Mouse (Mus musculus) activated CD4-positive, CD25-positive, alpha-beta regulatory T cell, adult 4 months (primary cell): ENCODE data around the gene P2ry2. TPM values are rescaled to one million over a fixed set of nuclear protein-coding genes. Genes with fewer than 3 reads are reported as not detected.

Experiments used
- ATAC-seq: one replicate; pipeline ENCODE4 v1.8.0; 2017
- polyA plus RNA-seq, 2 experiments: library from polyadenylated mRNA; unstranded; fragments of 100-300 nt; shearing (Covaris generic); gene quantifications; one replicate each; pipeline ENCODE4 v1.2.1; 2017

The P2ry2 gene
- polyA plus RNA-seq, 2 experiments from 2014 or later = 0.23 TPM; not detected in 1

DNA sequence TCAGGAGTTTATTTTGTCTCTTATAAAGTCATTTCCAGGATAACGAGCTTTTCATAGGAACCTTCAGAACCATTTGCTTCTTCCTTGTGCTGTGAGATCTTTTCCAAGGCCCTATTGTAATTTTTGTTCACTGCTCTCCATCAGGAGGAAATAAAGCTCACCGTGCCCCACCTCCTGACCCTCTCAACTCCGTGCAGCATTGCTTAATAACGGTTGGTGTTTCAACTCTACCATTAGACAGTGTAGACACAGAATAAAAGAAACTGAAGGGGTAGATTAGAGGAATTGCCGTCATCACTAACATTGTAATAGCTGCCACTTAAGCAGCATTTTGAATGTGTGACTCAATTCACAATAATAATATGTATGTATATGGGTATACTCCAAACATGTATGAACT lies 14.2 kb upstream of the P2ry2 start:
- no peak for ATAC-seq

DNA sequence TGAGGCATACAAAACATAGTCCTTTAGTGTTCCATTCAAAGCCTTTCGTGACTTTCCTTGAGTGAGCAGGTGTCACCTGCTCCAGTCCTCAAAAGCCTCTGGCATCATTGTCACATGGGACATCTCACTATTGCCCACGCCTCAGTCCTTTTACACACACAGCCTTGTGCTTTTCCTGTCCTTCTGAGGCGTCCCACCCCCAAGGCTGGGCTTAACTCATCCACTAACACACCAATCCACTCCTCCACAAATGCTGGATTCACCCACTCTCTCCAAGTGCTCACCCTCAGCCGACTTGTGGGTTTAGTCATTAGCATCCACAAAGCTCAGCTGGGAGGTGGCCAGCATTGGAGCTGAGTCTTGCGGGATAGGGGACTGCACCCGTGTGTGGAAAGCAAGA lies 4.8 kb upstream of the P2ry2 start:
- ATAC-seq = no peak

DNA sequence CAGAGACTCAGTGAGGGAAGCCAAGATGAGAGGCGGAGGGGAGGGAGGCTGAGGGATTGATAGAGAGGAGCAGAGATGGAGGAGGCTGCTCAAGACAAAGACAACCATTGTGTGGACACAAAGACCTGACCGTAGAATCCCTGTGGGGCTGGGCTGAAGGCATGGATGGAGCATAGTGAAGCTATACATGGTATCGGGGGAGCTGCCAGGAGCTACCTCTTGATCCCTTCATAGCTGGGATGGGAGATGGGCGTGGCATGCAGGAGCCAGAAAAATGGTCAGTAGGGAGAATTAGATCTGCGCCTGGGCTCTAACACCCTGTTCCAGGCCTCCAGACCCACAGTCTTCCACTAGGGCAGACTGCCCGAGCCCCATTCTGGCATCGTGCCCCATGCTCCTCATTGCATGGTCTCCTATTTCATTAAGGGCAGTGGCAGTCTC lies 4.4 kb upstream of the P2ry2 start:
- no peak for ATAC-seq

DNA sequence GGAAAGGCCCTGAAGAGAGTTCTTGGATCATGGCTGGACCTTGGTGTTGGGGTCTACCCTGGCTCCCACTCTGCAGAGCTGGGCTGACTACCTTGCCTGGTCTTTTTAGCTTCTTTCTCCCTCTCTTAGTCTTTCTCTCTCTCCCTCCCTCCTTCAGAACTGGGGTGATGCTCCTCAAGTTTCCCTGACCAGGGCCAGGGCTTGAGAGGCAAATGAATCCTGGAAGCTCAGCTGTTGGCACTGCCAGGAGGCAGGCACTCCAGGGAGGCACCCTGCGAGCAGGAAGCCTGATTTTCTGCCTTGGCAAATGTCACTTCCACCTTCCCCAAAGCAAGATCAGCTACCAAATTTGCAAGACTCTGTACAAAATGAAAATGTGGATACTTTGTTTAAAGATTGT lies 2.3 kb upstream of the P2ry2 start:
- ATAC-seq = no peak

DNA sequence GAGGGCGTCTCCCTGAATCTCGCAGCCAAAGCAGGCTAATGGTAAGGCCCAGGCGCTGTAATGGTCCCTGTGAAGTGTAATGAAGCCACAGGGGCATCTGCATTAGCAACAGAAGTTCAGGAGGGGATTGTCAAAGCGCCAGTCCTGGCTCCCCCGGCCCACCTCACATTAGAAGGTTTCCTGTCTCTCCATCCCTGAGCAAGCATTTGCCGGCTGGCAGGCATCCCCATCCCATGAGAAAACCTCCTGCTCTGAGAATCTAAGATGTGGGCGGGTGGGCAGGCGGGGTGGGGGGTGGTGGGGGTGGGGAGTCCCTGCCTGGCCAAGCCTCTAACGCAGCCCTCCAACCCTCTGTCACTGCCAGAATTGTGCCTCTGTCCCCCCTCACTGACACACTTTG lies 1.4 kb upstream of the P2ry2 start:
- no peak for ATAC-seq

DNA sequence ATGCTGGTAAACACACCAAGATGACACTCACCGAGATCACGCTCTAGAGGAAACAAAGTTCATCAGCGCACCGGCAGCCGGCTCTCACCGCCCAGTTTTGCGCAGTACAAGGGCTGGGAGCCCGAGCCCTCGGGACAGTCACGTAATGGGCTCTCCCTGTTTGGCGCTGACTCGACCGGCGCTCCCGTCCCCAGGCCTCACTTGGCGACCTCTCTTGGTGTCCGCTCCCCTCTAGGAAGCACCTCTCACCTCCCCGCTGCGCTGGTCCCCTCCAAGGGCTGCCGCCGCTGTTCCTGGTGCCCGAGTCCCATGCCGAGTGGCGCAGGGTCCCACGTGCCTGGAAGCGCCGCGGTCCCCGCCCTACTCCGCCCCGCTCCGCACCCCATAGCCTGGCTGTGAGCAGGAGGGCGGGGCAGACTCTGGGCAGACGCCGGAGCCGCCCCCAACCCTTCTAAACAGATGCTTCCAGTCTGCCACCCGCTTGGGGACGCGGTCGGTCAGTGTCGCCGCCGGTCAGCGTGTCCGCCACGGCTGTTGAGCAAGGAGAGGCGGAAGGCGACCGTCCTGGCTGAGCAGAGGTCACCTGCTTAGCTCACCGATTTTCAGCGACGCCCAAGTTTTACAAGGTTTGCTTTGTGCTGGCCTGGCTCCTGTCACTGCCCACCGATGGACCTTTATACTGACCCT lies 842 bp downstream of the P2ry2 start:
- ATAC-seq = peak; percentile 43

DNA sequence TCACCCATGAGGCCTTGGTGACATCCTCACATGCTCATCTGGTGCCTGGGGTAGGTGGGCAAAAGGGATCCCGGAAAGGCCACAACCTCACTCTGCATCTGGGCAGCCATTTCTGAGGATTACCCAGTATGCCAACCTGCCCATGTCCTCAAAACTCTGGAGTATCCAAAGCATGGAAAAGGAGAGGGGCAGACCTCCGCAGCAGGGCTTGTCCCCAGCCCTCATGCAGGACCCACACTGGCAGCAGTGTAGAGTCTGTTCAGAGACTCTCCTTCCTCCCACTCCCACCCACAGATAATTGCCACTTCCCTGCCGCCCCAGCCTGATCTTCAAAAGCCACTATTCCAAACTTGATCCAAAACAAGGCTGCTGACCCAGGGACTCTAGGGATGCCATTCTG lies 1.9 kb downstream of the P2ry2 start:
- ATAC-seq = no peak

DNA sequence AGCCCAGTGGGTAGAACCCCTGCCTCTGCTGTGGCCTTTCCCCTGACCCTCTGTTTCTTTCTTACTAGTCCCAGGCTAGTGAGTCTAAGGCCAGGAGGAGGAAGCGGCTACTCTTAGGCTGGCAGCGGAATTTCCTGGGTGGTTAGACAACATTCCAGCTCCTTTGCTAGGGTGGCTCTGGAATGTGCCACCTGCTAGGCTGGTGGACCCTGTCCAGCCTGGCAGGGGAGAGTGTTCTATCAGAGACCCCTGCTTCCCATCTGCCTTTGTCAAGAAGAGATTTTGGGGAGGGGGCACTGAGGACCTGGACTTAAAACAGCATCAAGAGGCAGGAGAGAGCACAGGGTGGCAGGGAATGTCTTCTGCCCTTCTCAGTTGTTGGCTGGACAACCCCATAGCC lies 6.5 kb downstream of the P2ry2 start:
- no peak for ATAC-seq

DNA sequence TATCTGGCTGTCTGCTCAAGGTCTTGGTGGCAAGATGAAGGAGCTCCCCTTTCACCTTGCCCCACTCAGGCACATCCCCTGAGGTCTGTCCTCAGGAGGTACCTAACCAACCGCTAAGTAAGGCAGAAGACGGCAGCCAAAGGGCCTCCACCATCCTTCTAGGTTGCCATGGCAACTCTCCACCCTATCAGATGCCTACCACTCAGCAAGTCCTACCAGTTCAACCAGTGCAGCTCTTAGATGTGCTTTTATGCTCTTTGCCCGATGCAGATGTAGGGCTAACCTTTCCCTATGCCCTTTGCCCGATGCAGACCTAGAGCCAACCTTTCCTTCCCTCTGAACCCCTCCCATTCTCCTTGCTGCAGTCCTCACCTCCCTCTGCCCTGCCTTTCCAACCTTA lies 7.5 kb downstream of the P2ry2 start:
- ATAC-seq = no peak

DNA sequence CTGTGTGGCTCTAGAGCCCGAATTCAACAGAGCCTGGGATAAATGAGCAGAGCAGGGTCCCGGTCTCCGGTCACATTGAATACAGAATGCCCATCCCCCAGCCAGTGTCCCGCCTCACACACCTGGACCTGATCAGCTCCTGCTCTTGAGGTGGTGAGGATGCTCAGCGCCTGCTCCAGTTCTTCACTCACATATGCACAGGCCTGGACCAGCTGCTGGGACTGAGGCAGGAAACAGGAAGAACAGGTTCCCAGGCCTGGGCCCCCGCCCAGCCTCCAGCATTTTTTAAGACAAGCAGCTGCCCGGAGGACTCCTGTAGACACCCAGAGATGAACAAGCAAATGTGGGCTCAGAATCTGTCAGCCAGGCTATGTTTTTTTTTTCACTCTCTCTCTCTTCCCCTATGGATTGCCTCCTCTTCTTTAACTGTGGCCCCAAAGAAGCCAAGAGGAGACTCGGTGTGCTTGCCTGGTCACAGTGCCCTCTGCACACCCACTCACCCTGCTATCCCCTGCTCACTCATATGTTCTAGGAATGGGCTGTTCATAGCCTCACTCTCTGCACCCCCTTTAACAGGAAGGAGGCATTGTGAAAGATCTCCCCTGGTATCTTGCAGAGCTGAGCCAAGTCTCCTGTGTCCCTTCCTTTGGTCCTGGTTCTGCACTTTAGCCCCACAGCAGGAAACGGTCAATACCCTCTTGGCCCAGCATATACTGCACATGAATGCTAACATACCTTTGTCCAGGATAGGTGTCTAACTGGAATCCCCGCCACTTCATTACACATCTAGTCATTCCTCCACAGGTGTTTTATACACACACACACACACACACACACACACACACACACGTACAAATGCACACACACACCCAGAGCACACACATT lies 9.0 kb downstream of the P2ry2 start:
- ATAC-seq = no peak

DNA sequence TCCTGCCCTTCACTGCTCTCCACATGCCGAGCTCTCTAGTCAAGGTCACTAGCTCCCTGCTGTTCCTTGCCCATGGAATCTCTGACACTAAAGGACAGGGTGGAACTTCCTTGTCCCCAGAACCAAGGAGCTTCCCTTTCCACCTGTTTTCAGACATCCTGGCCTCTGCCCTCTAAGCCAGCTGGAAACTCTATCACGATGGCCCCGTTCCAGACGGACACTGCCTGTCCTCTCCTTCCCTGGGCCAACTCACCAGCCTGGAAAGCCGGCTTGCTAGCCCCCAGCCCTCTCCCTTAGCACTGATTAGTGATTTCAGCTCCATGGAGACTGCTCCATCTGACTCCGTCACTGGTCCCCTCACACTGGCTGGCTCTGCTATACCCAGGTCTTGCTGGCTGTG lies 10.4 kb downstream of the P2ry2 start:
- ATAC-seq = no peak

DNA sequence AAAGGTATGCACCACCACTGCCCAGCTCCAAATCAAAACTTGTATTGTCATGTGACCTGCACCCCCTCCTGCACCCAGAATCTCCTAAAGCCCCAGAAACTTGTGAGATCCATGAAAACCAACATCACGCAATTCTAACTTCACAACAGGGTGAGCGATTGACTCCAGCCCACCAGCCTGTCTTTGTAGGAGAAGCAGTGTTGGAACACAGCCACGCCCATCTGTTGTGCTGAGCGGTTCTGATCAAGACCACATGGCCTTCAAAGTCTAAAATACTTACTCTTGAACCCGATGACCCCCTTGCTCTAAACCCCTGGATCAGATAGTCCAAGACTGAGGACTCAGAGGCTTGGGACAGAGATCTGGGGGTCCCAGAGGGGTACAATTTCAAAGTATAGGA lies 13.0 kb downstream of the P2ry2 start:
- ATAC-seq = no peak

DNA sequence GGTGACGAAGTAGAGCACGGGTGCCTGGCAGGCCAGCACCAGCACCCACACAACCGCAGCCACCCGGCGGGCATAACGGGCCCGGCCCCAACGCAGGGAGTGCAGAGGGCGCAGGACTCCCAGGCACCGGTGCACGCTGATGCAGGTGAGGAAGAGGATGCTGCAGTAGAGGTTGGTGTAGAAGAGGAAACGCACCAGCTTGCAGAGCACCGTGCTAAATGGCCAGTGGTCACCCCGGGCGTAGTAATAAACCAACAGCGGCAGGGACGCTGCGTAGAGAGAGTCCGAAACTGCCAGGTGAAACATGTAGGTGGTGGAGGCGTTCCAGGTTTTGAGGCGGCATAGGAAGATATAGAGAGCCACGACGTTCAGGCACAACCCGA lies 14.1 kb downstream of the P2ry2 start:
- no peak for ATAC-seq

DNA sequence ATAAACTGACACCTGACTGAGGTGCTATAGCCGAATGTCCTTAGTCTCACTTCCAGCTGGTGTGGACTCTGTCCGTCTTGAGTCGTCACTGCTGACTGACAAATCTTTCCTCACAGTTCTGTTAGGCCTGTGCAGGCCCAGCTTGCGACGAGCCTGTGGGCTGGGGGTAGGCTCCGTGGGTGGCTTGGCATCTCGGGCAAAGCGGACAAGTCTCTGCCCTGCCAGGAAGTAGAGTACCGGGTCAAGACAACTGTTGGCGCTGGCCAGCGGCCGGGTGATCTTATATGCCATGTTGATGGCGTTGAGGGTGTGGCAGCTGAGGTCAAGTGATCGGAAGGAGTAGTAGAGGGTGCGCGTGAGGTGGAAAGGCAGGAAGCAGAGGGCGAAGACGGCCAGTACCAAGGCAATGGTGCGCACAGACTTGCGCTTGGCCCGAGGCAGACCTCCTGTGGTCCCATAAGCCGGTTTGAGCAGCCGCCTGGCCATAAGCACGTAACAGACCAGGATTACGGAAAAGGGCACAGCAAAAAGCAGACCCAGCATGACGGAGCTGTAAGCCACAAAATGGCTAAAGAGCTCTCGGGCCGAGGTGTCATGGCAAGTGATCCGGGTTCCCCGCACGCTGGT lies 14.6 kb downstream of the P2ry2 start:
- no peak for ATAC-seq

DNA sequence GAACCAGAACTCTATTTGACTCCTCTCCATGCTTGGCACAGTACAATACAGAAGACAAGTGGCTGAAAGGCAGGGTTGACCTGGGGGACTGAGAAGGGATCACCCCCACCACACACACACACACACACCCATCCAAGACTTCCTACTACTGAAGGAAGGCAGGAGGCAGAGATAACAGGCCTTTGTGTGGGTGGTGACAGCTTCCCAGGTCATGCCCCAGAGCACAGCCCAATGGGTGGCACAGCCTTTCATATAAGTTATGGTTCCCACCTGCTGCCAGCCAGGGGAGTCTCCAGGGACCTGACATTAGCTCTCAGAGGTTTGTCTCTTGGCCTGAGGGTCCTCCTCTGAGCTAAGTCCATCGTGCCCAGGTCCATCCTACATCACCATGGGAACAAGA lies 15.5 kb downstream of the P2ry2 start:
- ATAC-seq = no peak

DNA sequence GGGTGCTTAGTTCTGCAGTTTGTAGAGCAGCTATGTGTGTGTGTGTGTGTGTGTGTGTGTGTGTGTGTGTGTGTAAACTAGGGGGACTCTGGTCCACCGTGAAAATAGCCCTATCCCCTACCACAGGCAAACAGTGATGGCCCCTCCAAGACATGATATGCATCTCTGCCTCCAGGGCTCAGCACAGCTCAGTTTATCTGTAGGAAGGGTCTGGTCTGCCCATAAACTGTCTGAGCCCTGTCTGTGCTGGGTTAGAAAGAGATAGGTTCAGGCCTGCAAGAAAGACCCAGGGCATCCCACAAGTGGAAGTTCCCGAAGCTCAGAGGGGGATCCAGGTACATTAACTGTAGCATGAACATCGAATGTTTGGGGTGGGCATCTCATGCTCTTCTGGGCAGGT lies 16.7 kb downstream of the P2ry2 start:
- ATAC-seq = no peak

DNA sequence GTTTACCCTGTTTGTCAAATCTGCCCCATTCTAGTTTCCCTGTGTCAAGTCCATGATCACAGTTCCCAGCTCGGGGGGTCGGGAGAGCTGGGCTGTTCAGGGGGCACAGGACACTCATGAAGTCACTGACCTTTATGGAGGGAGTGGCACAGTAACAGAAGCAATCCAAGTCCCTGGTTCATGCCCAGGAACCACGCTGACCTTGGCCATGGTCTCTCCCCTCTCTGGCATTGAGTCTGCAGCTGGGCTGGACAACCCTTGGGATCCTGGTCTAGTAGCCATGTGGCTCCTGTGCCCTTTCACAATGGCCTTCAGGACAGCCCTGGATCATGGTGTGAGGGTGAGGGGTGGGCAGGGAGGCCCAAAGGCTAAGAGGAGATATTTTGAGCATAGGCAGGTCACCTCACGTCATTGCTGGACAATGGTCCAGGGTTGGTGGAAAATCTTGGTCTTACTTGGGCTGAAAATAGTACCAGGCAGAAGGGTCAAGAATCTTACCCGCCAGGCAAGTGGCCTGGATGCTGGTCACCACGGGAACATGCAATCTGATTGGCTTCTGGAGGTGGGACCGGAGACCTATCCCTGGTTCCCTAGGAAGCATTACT lies 17.3 kb downstream of the P2ry2 start:
- no peak for ATAC-seq

DNA sequence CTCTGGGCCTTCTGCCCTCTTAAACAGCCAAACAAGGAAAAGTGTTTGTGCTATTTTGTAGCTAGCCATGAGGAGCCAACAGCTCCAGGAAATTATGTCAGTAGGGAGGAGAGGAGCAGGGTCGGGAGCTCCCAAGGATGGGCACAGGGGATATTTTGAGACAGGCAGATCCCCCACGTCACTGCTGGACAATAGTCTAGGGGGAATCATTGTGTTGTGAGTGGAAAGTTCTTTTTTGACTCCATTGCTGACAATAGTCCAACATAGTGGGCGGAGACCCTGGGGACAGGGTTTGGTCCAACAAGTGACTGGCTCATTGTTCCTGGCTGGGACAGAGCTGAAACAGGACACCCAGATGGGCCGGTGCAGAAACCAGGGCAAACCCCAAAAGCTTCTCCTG lies 19.5 kb downstream of the P2ry2 start:
- ATAC-seq = no peak

DNA sequence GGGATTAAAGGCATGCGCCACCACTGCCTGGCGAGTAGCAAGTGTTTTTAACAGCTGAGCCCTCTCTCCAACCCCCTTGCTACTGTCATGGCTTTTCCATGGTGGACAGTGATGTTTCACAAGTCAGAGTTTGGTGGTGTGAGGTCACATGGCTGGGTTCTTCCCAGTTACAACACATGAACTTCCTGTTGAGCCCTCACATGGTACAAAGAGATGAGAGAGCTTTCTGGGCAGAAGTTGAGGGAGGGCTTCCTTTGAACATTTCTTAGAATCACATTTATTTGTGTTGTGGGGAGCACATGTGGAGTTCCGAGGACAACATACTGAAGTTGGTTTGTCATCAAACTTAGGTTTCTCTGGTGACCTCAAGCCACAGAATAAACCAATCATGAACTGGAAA lies 20.7 kb downstream of the P2ry2 start:
- ATAC-seq = no peak

DNA sequence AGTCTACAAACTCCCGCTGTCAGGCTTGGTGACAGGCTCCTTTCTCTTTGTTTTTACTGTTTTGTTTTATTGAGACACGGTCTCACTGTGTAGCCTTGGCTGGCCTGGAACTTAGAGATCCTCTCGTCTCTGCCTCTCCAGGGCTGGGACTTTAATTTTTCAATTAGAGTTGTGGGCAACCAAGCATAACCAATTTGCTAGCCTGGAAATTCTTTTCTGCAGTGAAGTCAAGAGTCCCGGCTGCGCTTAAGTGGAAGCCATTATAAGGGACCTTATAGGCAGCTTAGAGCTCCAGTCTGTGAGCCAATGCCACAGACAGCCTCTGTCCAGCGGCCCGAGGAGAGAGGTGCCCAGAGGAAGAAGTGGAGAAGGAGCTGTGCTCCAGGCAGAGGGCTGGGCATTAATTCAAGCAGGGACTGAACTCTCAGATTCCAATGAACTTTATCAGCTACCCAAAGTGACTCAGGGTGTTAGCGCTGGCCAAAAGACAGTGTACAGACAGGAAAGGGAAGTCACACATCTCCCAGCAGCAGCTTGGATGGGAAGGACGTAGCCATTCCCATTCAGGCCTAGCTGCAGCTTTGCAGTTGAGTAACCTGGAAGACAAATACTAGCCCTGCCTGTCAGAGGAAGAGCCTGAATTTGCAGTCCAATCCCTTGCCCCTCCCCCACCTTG lies 21.9 kb downstream of the P2ry2 start:
- ATAC-seq = no peak

DNA sequence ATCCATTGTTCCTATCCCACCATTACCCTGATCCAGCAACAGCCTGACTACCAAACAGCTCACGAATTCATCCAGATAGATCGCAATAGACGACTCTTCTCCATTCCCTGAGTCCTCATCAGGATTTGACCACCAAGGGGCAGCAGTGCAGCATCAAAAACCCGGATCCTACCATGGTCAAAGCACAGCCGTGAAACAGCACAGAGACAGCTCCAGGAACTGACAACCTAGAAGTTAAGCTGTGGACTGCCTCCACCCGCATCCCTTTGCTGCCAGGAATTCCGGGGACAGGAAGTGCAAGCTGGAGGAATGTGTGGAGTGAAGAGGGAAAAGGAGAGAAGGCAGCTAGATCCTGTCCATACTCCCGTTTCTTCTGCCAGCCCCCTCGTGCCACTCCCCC lies 24.6 kb downstream of the P2ry2 start:
- no peak for ATAC-seq

DNA sequence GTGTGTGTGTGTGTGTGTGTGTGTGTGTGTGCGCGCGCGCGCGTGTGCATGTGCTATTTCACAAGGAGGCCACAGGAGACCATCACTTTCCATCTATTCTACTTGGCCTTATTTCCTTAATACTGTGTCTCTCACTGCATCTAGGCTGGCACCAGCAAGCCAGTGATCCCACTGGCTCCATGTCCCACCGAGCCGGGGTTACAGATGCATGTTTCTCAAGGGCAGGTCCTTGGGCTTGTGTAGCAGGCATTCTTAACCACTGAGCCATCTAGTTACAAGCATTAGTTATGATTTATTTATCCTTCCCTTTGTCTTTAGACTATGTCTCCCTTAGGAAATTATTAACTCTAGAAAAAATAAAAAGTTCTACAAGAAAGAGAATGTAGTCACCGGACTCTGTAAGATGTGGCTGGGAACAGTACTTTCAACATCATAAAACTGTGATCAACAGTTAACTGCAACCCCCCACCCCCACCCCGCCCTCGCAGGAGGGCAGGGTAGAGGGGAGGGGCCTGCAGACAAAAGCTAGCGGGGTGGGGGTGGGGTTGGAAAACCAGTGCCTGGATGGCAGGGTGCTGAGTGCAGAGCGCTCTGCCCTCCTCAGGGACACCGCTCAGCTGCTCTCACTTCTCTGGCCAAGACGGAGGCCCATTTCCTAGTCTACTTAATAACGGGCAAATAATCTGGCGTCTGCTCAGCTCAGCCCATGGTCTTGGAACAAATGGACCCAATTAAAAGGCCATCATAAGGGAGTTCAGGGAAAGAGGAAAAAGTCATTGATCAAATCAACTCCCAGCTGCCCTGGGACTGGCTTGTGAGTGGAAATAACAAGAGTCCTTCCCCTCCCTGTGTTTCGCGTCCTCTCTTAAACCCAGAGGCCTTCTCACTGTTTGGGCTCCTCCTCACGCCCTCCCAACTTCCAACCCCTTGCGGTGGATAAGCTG lies 27.9 kb downstream of the P2ry2 start:
- ATAC-seq = no peak
